Mouse (Mus musculus) cortical plate, adult 2 months (tissue): ENCODE measurements around the gene Rtel1. TPM values are rescaled to one million over a fixed set of nuclear protein-coding genes. Genes with fewer than 3 reads are reported as not detected.
"Not testable (repeated sequence)": the region's sequence is repeated elsewhere in the genome, so short reads cannot be mapped to it uniquely, and the experiment has no call there.

Experiments used
- H3K27ac ChIP-seq: fragments of 200-500 bp; 2 replicates; pipeline ENCODE4 v1.5.1; 2012; ENCODE audit warnings: low read length, control low read depth, inconsistent platforms; ENCODE audit not compliant: insufficient read depth
- H3K4me1 ChIP-seq: fragments of 200-500 bp; 2 replicates; pipeline ENCODE4 v1.6.1; 2011; ENCODE audit warnings: low read length; ENCODE audit not compliant: control insufficient read depth, insufficient read depth
- H3K4me3 ChIP-seq: fragments of 200-500 bp; 2 replicates; pipeline ENCODE4 v1.5.1; 2011; ENCODE audit warnings: mild to moderate bottlenecking, low read length, control low read depth; ENCODE audit not compliant: insufficient read depth
- CTCF ChIP-seq: fragments of 200-500 bp; IDR thresholded peaks from 2 replicates; pipeline ENCODE4 v1.5.1; 2011; ENCODE audit warnings: mild to moderate bottlenecking, control low read depth, low read length; ENCODE audit not compliant: insufficient read depth; ENCODE audit errors: extremely low read depth
- POLR2A ChIP-seq: fragments of 200-500 bp; IDR thresholded peaks from 2 replicates; pipeline ENCODE4 v1.6.1; 2011; ENCODE audit warnings: mild to moderate bottlenecking, low read length, control low read depth; ENCODE audit not compliant: insufficient read depth; ENCODE audit errors: extremely low read depth
- polyA plus RNA-seq: library from polyadenylated mRNA; depleted of rRNA; stranded (reverse); fragments of >200 nt; gene quantifications from 2 replicates; pipeline ENCODE4 v1.2.3, GENCODE M21; 2012; rRNA removed

The Rtel1 gene
- 55.5 and 62.0 TPM in 2 replicates for polyA plus RNA-seq

DNA sequence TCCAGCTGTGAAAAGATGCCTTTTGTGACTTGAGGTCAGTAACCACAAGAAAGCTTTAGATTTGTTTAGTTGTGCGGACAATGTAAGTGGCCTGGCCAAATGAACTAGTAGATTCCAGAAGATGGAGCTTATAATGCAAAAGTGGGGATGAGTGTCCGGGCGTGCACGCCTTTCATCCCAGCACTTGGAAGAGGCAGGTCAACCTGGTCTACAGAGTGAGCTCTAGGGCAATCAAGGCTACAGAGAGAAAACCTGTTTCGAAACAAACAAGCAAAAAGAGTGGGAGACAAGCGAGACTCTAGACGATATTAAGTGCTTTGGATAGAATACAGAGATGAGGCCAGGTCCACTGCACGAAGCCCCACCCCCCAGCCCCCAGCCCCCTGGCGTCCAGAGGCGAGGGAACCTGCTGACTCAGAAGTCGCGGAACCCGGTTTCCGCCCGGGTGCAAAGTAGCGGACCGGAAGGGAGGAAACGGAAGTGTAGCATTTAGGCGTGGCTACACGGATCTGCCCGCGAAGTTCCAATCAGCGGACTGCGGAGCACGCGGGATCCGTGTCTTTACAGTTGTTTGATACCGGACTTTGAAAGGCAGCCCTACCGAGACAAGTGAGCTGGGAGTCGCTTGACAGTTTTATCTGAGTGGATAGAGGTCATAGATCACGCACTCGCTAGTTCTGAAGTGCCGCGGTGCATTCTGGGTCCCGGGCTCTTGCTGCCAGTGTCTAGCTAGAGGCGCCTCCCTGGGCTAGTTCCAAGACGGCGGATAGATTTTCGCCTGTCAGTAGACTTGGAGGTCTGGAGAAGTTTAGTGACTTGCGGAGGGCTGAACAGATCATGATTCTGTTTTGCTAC, at the start of gene Rtel1:
Rtel1 (plus strand) TSS at position 492 of the 855 bp plus-strand sequence.
- no peaks in the 10 kb centered on the region for H3K4me1 ChIP-seq
- H3K27ac ChIP-seq = no peak within 1 kb of the TSS
- H3K4me3 ChIP-seq = peak within 1 kb of the TSS; percentile 56
- TF ChIP-seq CTCF (no peak), POLR2A (peak; percentile 33; the same call in 1 of the 2 replicates)

- Histone ChIP-seq H3K27ac (no peak overlapping the region; the same call in 1 of the 2 replicates), H3K4me1 (no peaks in the 10 kb centered on the region), H3K4me3 (no peak overlapping the region)
- no peak for TF ChIP-seq CTCF
- TF ChIP-seq POLR2A = no peak
Measured at GRCm38 (mm10) chr2:181272092-181272491, 47.4 kb upstream of the Rtel1 start.

DNA sequence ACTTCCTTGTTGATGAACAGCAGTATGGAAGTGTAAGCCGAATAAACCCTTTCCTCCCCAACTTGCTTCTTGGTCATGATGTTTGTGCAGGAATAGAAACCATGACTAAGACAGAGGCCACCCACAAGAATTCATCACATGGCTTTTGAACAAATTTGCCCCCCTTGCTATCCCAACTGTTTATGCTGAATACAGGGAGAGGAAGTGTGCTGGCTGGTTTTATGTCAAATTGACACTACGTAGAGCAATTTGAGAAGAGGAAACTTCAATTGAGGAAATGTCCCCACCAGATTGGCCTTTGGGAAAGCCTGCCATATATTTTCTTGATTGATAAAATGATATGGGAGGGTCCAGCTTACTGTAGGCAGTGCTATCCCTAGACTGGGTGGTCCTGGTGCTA, 45.7 kb upstream of the Rtel1 start:
- H3K4me1 ChIP-seq = no peaks in the 10 kb centered on the region
- H3K4me3 ChIP-seq = no peak overlapping the region
- no peak overlapping the region for H3K27ac ChIP-seq
- no peak for TF ChIP-seq CTCF
- no peak for TF ChIP-seq POLR2A

DNA sequence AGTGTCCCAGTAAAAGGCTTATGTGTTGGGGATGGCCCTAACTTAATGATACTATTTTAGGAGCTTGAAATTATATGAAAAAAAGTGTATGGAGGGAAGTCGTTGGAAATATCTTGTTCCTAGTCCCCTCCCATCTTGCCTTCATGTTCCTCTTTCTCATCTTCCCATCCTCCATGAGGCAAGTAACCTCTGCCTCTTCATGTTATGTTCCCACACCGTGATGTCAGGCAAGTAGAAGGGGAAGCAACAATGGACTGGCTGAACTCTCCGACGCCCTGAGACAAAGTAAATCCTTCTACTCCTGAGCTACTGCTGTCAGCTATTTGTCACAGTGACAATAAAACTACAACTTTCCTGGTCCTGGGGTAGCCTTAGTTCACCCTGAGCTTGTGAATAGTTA, 44.9 kb upstream of the Rtel1 start:
- H3K4me3 ChIP-seq = no peak overlapping the region
- no peak for TF ChIP-seq POLR2A
- TF ChIP-seq CTCF = no peak
- no peaks in the 10 kb centered on the region for H3K4me1 ChIP-seq
- H3K27ac ChIP-seq = no peak overlapping the region

DNA sequence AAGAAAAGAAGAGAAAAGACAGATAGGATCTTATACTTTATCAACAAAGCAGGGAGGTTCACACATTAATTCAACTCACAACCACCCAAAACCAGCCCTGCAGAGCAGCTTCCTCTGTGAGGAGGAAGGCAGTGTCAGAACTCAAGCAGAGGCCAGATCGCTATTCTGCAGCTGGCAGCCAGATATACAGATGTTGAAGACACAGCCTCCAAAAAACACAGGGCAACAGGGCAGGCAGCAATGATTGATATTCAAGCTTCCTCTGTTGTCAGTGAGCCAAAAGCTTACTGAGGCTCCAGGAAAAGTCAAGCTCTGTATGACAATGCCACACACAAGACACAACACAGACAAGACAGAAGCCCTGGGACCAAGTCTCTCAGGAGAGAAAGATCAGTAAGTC, 42.8 kb upstream of the Rtel1 start:
- H3K27ac ChIP-seq = no peak overlapping the region
- no peak overlapping the region for H3K4me3 ChIP-seq
- TF ChIP-seq POLR2A = no peak
- no peak for TF ChIP-seq CTCF
- no peaks in the 10 kb centered on the region for H3K4me1 ChIP-seq

DNA sequence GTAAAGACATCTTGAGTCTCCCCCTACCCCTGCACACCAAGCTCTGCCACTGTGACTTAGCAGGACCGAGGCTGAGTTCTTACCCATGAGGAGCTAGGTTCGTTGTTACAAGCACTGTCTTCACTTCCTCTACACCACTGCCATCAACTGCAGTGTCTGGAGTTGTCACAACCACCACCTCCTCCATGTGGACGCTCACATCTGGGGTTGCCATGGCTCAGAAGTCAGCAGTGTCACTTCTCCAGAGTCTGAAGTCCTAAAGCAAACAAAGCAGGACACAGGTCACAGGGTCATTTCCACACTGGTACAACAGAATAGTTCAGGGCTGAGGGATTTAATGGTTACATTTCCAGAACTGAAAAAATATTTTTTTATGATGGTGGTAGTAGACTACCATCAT, 41.7 kb upstream of the Rtel1 start:
- TF ChIP-seq POLR2A (no peak), CTCF (no peak)
- Histone ChIP-seq H3K4me3 (no peak overlapping the region), H3K27ac (no peak overlapping the region), H3K4me1 (no peaks in the 10 kb centered on the region)

DNA sequence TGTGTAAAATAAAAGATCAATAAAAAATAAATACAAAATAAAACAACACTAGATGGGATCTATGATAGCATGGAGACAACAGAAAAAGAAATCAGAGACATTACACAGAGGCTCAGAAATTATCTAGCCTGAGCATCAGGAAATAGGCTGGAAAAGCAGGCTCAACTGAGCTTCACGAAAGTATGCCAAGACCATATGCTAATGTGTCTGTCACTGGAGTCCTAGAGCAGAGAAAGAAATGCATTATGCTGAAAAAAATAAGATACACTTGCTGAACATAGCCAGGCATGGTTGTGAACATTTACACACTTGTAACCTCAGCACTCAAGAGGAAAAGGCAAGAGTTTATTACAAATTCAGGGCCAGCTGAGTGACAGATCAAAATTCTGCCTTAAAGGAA, 39.6 kb upstream of the Rtel1 start:
- TF ChIP-seq POLR2A = no peak
- no peak for TF ChIP-seq CTCF
- Histone ChIP-seq H3K4me1 (no peaks in the 10 kb centered on the region), H3K27ac (no peak overlapping the region)

GRCm38 (mm10) chr2:181286629-181287337, 32.8 kb upstream of the Rtel1 start:
- TF ChIP-seq CTCF (no peak), POLR2A (no peak)
- H3K4me3 ChIP-seq = peak overlapping the region; percentile 63
- H3K27ac ChIP-seq = peak overlapping the region; percentile 94
- H3K4me1 ChIP-seq = peaks cover 6% of the 10 kb centered on the region; the same call in 1 of the 2 replicates

More for the DNA sequence above, 39.6 kb upstream of the Rtel1 start:
- H3K4me3 ChIP-seq = no peak overlapping the region

GRCm38 (mm10) chr2:181287338-181287957, 32.1 kb upstream of the Rtel1 start:
- H3K4me3 ChIP-seq = peak overlapping the region; percentile 63
- peak overlapping the region; percentile 94 for H3K27ac ChIP-seq
- H3K4me1 ChIP-seq = peaks cover 6% of the 10 kb centered on the region; the same call in 1 of the 2 replicates
- TF ChIP-seq CTCF = no peak
- 0 out of 2 replicates have a peak, but pooled peaks have one; percentile 23 for TF ChIP-seq POLR2A

DNA sequence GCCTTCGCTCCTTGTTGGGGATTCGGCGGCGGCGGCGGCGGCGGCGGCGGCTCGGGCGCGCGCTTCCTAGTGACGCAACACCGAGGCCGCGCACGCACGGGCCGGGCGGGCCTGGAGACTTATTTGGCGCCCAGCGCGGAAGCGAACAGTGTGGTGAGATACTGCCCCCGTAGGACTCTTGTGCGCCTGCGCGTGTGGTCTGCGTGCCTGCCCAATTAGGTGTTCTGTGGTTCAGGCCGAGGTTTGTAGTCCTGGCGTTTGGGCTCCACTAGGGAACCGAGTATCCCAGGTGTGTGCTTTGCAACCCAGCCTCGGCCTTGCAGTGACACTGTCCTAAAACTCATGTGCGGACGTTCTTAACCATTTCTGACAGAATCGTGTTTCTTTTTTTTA, 31.6 kb upstream of the Rtel1 start, which contains the start of gene Gmeb2:
Gmeb2 (minus strand) TSS at position 78 of the 393 bp plus-strand sequence.
- peak within 1 kb of the TSS; percentile 94 for H3K27ac ChIP-seq
- TF ChIP-seq POLR2A = peak; percentile 73; the same call in 1 of the 2 replicates
- H3K4me3 ChIP-seq = peak within 1 kb of the TSS; percentile 63
- H3K4me1 ChIP-seq = not testable (repeated sequence)
